Mouse (Mus musculus) embryonic facial prominence, embryonic 10.5 days (tissue): ENCODE measurements around the gene Vstm5. TPM values are rescaled to one million over a fixed set of nuclear protein-coding genes. Genes with fewer than 3 reads are reported as not detected.

Experiments used
- DNase-seq: peaks from one replicate; pipeline ENCODE4 v3.0.0-alpha.2; 2017; ENCODE audit warnings: low spot score
- H3K27ac ChIP-seq: fragments of 300-500 bp; sonication (generic); replicated peaks from 2 replicates; pipeline ENCODE4 v1.5.1; 2016; ENCODE audit warnings: mild to moderate bottlenecking
- H3K27me3 ChIP-seq: fragments of 300-500 bp; sonication (generic); replicated peaks from 2 replicates; pipeline ENCODE4 v1.6.1; 2016; ENCODE audit warnings: low read depth, mild to moderate bottlenecking; ENCODE audit not compliant: poor library complexity, severe bottlenecking
- H3K36me3 ChIP-seq: fragments of 300-500 bp; sonication (generic); replicated peaks from 2 replicates; pipeline ENCODE4 v1.6.1; 2016; ENCODE audit warnings: mild to moderate bottlenecking, moderate library complexity
- H3K4me1 ChIP-seq: fragments of 300-500 bp; sonication (generic); 2 replicates; pipeline ENCODE4 v1.6.1; 2016
- H3K4me3 ChIP-seq: fragments of 300-500 bp; sonication (generic); 2 replicates; pipeline ENCODE4 v1.5.1; 2016; ENCODE audit warnings: mild to moderate bottlenecking, moderate library complexity
- H3K9me3 ChIP-seq: fragments of 300-500 bp; sonication (generic); 2 replicates; pipeline ENCODE4 v1.6.1; 2016; ENCODE audit warnings: mild to moderate bottlenecking
- WGBS: fragments of 180-500 bp; shearing (Covaris S2); methylation state at CpG from one replicate; pipeline ENCODE4 v1.1.7; 2016; 5-methylcytosine and 5-hydroxymethylcytosine counted together
- polyA plus RNA-seq: library from polyadenylated mRNA; unstranded; fragments of >200 nt; fragmentation: Nextera tagmentation; extraction: Ambion mirVana; gene quantifications from 2 replicates; pipeline ENCODE4 v1.2.1, GENCODE M21; 2016

Gene Vstm5
- polyA plus RNA-seq, 1 experiment from 2014 or later = 1.2 TPM

DNA sequence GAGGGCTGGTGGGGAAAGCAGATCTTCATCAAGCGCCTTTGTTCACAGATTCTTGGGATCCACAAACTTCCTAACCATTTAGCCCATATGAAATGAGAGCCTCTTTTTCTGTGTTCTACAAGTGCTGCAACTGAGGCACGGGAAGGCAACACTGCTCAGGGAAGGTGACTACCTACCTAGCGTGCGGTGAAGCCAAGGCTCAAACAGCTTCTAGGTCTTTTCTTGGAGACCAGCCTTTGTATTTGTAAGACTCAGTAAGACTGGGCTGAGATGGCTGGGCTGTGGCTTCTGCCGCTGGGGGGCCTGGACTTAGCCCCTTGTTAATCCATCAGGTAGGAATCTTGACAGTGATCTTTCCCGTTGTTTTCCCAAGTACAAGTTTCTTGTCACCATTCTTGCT is 1.2 kb downstream of the Vstm5 start:
- H3K9me3 ChIP-seq = no peaks in the 10 kb centered on the region
- DNase-seq = peak; percentile 5
- no peak overlapping the region for H3K4me3 ChIP-seq
- H3K36me3 ChIP-seq = no peaks in the 10 kb centered on the region
- peaks cover 23% of the 10 kb centered on the region for H3K4me1 ChIP-seq
- 86% methylated on average over 6 of the region's 6 CpGs for WGBS
- H3K27ac ChIP-seq = no peak overlapping the region
- peaks cover 40% of the 10 kb centered on the region for H3K27me3 ChIP-seq

DNA sequence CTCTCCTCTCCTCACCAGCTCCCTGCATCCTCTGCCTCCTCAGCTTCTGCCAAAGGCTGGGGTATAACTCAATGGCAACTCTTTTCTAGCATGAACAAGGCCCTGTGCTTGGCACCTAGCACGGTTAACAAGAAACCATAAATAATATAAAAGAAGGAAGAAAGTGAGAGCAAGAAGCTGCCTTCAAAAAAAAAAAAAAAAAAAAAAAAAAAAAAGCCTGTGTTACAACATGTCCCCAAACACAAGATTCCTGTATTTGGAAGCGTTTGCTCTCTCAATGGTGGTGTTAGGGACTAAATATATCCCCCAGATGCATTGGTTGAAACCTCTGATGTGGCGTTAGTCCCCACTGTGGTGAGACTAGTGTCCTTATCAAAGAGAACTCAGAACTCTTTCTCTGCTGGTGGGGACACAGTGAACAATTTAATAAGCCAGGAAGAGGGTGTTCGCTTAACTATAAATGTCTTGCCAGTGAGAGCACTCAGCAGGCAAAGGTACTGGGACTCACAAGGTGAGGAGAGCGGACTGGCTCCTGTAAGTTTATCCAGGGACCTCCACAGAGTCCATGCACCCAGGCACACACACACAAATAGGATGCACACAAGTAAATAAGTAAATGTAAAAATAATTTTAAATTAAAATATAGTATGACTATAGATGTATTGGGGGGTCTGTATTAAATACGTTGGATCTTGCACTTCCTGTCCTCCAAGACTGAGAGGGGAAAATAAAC is 2.2 kb downstream of the Vstm5 start:
- Histone ChIP-seq H3K27me3 (peaks cover 40% of the 10 kb centered on the region), H3K9me3 (no peaks in the 10 kb centered on the region), H3K36me3 (no peaks in the 10 kb centered on the region), H3K4me3 (no peak overlapping the region), H3K27ac (no peak overlapping the region), H3K4me1 (peaks cover 23% of the 10 kb centered on the region)
- DNase-seq = peak; percentile 6
- 76% methylated on average over 6 of the region's 6 CpGs for WGBS

DNA sequence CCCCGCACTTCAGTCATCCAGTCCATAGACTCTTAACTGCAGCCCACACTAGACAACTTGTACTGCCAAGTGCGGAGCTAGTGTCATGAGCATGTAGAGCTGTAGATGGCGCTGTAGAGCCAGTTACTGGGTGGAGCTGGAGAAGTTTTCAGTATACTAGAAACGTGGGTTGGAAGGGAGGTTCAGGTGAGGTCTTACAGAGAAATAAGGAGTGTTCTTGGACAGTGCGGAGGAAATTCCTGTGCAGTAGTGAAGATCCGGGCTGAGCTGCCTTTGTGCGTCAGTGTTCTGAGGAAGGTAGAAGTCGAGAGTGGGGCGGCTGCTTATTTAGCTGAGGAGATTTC is 2.7 kb downstream of the Vstm5 start:
- Histone ChIP-seq H3K9me3 (no peaks in the 10 kb centered on the region), H3K27me3 (peaks cover 40% of the 10 kb centered on the region), H3K4me3 (no peak overlapping the region), H3K4me1 (peaks cover 23% of the 10 kb centered on the region), H3K27ac (no peak overlapping the region), H3K36me3 (no peaks in the 10 kb centered on the region)
- WGBS = 50% methylated on average over 9 of the region's 9 CpGs
- DNase-seq = peak; percentile 60

DNA sequence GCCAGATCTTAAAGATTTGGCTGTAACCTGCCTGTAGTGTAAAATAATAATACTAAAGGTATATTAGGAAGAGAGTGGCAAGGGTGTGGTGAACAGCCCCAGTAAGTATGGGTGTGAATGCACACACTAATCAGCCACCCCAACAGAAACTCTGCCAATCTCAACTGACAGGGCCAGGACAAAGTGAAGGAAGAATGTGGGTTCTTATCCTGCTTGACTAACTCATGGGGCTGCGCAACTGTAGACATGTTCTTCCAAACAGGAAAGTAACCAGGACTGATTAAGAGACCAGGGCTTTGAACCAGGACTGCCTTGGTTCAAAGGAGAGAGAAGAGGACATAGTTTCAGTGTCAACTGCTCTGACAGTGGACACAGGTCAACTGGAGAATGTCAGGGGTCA is 3.3 kb downstream of the Vstm5 start:
- Histone ChIP-seq H3K4me3 (no peak overlapping the region), H3K9me3 (no peaks in the 10 kb centered on the region), H3K36me3 (no peaks in the 10 kb centered on the region), H3K27ac (no peak overlapping the region), H3K27me3 (peaks cover 37% of the 10 kb centered on the region), H3K4me1 (peaks cover 23% of the 10 kb centered on the region)
- 92% methylated on average over 1 of the region's 1 CpGs for WGBS
- peak; percentile 2 for DNase-seq

DNA sequence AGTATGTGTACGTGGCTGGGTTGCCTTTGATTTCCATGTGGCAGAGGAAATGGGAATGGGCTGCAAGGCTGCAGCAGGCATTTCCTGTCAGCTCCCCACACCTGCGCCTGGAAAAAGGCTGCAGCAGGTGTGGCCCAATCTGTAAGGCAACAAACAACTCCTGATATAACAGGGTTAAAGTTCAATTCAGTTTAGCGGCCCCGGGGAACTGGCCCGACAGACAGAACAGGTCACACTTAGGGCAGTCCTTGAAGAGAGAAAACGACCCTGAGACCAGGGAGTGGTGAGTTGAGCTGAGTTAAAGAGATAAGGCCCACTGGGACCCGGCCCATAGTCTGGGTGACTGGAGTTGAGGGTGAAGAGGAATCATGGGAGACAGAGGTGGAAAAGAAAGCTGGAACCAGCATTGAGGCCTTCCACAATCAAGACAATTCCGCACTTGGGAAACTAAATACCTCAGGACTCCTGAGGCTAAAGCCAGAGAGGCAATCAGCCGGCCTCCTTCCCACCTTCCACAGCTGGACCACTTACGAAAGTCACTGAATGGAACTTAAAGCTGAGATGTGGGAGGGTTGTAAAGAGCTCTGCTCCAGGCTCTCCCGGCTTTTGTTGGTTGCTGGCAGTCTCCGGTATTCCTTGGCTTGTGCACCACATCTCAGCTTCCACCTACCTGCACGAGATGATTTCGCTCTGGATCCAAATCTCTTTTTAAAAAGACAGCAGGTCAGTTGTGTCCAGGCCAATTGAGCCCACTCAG is 6.7 kb downstream of the Vstm5 start:
- Histone ChIP-seq H3K4me1 (no peaks in the 10 kb centered on the region), H3K27me3 (peaks cover 3% of the 10 kb centered on the region; the same call in 1 of the 2 replicates), H3K27ac (no peak overlapping the region), H3K9me3 (no peaks in the 10 kb centered on the region), H3K36me3 (no peaks in the 10 kb centered on the region), H3K4me3 (no peak overlapping the region)
- 67% methylated on average over 14 of the region's 14 CpGs for WGBS
- no peak for DNase-seq

DNA sequence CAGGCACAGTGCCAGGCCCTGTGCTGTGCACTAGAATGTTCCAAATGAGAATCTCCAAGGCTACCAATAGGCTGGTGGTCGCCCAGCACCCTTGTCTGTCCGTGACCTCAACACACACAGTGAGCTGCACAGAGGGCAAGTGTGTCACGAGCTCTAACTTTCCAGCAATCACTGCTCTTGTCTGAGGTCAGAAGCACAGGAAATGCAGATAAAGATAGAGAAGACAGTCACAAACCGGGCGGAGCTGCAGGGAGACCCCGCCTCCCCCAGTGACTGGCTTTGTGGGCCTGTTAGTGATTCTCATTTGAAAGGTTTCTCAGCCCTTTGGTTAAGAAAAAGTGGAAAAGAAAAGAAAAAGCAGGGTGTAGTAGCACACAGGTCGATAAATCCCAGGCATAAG is 11.5 kb downstream of the Vstm5 start:
- no peaks in the 10 kb centered on the region for H3K9me3 ChIP-seq
- DNase-seq = no peak
- H3K36me3 ChIP-seq = no peaks in the 10 kb centered on the region
- 78% methylated on average over 7 of the region's 7 CpGs for WGBS
- no peak overlapping the region for H3K27ac ChIP-seq
- no peaks in the 10 kb centered on the region for H3K4me1 ChIP-seq
- no peak overlapping the region for H3K4me3 ChIP-seq
- H3K27me3 ChIP-seq = no peaks in the 10 kb centered on the region

DNA sequence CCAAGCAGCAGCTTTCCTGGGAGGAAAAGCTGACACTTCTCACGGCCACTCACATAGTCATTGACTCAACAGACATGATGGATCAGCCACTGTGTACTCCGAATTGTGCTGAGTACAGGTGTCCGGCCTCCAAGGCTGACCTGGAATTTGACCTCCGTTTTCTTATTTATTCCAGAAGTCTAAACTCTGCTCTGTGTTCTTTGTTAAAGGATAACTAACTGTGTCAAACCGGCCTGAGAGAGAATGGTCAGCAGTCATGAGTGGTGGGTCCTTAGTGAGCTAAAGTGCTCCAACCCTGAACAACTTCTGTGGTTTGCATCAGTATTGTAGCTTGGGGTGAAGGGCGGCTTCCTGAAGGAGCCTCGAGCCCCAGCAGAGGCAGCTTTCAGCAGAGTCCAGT is 13.4 kb downstream of the Vstm5 start:
- Histone ChIP-seq H3K9me3 (no peaks in the 10 kb centered on the region), H3K27me3 (no peaks in the 10 kb centered on the region), H3K4me1 (no peaks in the 10 kb centered on the region), H3K27ac (no peak overlapping the region), H3K36me3 (no peaks in the 10 kb centered on the region), H3K4me3 (no peak overlapping the region)
- no peak for DNase-seq
- 77% methylated on average over 7 of the region's 7 CpGs for WGBS

DNA sequence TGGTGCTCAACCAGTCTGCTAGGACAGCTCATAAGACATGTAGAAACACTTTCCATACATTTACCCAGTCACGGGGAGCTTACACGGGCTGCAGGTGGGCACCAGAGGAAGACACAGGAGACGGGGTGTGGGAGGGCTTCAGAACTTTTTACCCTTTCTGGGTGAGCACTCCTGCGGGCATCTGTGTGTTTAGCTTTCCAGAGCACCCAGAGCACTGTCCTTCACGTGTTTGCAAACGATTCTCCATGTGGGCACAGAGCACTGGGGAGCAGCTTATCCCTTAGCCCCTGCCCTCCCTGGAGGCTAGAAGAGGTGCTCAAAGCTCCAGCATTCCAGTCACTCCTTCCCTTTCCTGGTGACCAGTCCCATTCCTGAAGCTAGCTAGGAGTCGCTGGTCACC is 15.7 kb downstream of the Vstm5 start:
- Histone ChIP-seq H3K4me1 (no peaks in the 10 kb centered on the region), H3K4me3 (no peak overlapping the region), H3K27me3 (no peaks in the 10 kb centered on the region), H3K36me3 (no peaks in the 10 kb centered on the region), H3K27ac (no peak overlapping the region), H3K9me3 (no peaks in the 10 kb centered on the region)
- 84% methylated on average over 7 of the region's 7 CpGs for WGBS
- no peak for DNase-seq

DNA sequence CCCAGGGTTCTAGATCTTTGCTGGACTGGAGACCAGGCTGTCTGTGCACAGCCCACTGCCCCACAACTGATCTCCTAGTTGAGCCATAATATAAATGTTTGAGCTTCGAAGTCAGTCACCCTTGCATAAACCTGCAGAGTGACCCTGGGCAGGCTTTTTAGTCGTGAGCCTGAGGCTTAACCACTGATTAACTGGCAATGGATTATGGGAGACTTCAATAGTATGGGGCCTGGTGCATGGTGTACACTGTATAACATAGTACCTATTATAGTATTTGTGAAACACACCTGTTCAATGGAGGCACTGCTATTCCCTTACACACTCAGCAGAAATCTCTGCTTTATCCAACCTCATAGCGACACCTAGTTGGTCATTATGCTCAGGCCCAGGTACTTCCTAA is 17.4 kb downstream of the Vstm5 start:
- no peak overlapping the region for H3K4me3 ChIP-seq
- H3K36me3 ChIP-seq = peaks cover 13% of the 10 kb centered on the region
- 81% methylated on average over 3 of the region's 3 CpGs for WGBS
- H3K27ac ChIP-seq = no peak overlapping the region
- H3K27me3 ChIP-seq = no peaks in the 10 kb centered on the region
- no peaks in the 10 kb centered on the region for H3K4me1 ChIP-seq
- H3K9me3 ChIP-seq = no peaks in the 10 kb centered on the region
- DNase-seq = no peak

DNA sequence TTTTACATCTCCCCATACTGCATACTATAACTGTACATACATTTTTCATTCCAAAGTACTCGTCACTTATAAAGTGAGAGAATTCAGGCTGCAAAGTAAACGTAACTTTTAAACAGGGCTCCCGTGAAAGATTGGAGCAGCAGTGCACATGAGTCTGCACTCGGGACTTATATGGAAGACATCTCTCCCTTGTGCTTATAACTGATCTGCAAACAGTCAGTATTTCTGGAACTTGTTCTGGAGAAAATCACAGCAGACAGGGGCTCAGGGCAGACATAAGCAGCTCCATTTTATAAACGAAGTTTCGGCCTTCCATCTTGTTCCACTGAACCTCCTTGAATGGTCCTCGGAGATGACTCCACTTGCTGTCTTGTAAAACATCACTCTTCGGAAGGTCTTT is 23.1 kb downstream of the Vstm5 start:
- Histone ChIP-seq H3K36me3 (peaks cover 70% of the 10 kb centered on the region), H3K9me3 (no peaks in the 10 kb centered on the region), H3K27ac (no peak overlapping the region), H3K27me3 (no peaks in the 10 kb centered on the region), H3K4me3 (no peak overlapping the region), H3K4me1 (no peaks in the 10 kb centered on the region)
- DNase-seq = no peak
- WGBS = 92% methylated on average over 8 of the region's 8 CpGs

DNA sequence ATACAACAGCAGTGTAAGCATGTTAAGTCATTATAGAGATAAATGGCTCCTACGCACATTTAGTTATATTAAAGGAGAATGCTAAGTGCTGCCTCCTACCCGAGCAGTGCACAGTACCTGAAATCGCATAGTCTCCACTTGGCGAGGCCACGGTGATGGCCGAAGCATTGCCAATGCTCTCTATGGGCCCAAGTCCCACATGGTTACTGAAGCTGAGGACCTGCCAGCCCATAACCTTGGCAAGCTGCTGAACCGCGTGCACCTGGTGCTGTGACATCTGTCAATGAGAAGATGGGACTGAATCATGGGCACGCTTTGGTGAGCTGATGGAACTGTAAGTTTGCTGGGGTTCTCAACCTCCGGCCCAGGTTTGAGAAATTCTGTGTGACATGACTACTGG is 24.6 kb downstream of the Vstm5 start:
- Histone ChIP-seq H3K4me3 (no peak overlapping the region), H3K27ac (no peak overlapping the region), H3K9me3 (no peaks in the 10 kb centered on the region), H3K36me3 (peaks cover 85% of the 10 kb centered on the region), H3K4me1 (no peaks in the 10 kb centered on the region), H3K27me3 (no peaks in the 10 kb centered on the region)
- 96% methylated on average over 10 of the region's 10 CpGs for WGBS
- no peak for DNase-seq

DNA sequence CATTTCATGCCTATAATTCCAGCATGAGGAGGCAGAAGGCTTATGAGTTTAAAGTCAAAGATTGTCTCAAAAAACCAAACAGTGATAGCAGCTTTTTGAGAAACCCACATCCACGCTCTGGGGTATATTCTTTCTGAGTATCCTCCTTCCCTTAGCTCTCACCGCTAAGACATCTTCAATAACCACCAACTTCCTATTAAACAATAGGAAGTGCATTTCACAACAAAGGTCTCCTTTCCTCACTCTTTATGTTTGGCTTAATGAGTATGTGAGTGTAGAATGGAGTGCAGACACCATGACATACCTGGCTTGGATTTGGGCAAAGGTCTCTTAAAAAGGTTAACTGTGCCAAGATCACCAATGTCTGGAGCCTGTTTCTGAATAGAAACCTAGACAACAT is 35.1 kb downstream of the Vstm5 start:
- peaks cover 5% of the 10 kb centered on the region for H3K4me1 ChIP-seq
- H3K9me3 ChIP-seq = no peaks in the 10 kb centered on the region
- WGBS = 93% methylated on average over 2 of the region's 2 CpGs
- H3K27me3 ChIP-seq = no peaks in the 10 kb centered on the region
- peaks cover 85% of the 10 kb centered on the region for H3K36me3 ChIP-seq
- no peak overlapping the region for H3K27ac ChIP-seq
- no peak for DNase-seq
- no peak overlapping the region for H3K4me3 ChIP-seq

DNA sequence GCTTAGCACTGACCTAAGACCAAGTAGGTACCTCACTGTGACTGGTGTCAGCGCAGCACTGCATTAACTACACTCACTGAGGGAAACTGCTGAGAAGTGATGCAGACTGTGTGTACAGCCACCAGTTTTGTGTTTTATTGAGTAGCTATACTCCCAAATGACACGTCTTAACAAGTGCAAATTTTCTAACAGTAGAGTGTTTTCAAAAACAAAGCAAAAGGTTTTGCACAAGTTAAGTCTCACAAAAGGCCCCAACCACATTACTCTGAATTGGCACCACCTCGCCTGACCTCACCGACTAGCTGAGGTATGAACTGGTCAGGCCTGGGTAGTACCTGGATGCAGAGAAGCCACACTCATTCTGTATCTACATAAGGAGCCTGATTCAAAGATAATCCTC is 38.0 kb downstream of the Vstm5 start:
- peaks cover 16% of the 10 kb centered on the region for H3K4me1 ChIP-seq
- no peak for DNase-seq
- no peak overlapping the region for H3K4me3 ChIP-seq

More for the DNA sequence above, 38.0 kb downstream of the Vstm5 start:
- H3K9me3 ChIP-seq = no peaks in the 10 kb centered on the region
- no peak overlapping the region for H3K27ac ChIP-seq
- no peaks in the 10 kb centered on the region for H3K27me3 ChIP-seq
- H3K36me3 ChIP-seq = peaks cover 56% of the 10 kb centered on the region
- WGBS = 90% methylated on average over 4 of the region's 4 CpGs
